Mouse (Mus musculus): ENCODE measurements at regions not wholly inside any gene's neighbourhood (a gene's known extent, or its start where the extent isn't known, plus 50 kb on each side); places are given as distances from the start of the nearest gene placed in this dataset.

DNA sequence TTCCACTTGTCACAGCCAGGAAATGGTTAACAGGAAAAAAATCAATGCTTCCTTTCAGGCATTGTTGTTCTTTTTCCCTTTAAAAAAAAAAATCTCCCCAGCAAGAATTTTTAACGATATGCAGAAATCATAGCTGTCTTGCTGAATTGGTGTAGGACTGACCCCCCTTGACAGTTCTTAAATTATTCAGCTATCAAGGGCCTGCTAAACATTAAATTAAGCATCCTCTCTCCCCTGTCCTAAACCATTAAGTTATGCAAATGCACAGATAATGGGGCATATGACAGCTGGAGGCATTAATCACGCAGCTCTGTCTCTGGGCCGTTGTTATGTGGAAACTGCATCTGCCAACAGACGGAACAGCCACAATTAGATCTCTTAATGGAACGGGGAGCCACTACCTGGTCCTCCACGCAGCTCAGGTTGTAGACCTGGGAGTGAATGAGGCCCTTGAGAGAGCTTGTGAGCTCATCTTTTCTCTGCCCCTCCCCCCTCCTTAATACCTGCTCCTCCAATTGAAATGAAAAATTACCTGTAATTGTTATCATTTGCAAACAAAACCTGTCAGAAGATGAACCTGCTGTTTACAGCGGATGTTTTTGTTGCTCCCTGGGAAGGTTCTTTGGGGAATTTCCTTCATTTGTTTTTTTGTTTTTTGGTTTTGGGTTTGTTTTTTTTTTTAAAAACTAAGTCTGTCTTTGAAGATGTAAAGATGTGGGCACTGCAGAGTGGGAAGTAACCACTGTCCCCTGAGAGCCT is 110.0 kb downstream of the Psat1 start:
- Histone ChIP-seq H3K27me3 (ENCODE audit: control insufficient read depth, insufficient read depth, insufficient read length) (no peaks in the 10 kb centered on the region), H3K36me3 (ENCODE audit: control insufficient read depth, insufficient read depth) (no peaks in the 10 kb centered on the region), H3ac (ENCODE audit: control insufficient read depth, insufficient read length) (no peak overlapping the region), H3K4me2 (ENCODE audit: low read depth) (no peak overlapping the region), H3K79me2 (ENCODE audit: control insufficient read depth, insufficient read depth) (no peaks in the 10 kb centered on the region), H3K4me3 (no peak overlapping the region)
- TF ChIP-seq REST (IDR thresholded peaks at IDR 0.05; ENCODE audit: insufficient read depth, insufficient read length) (no peak), POLR2AphosphoS2 (IDR thresholded peaks at IDR 0.05; ENCODE audit: insufficient read length, low read depth) (no peak)

- Histone ChIP-seq H3K79me2 (ENCODE audit: control insufficient read depth, insufficient read depth) (no peaks in the 10 kb centered on the region), H3K36me3 (ENCODE audit: control insufficient read depth, insufficient read depth) (no peaks in the 10 kb centered on the region), H3ac (ENCODE audit: control insufficient read depth, insufficient read length) (no peak overlapping the region), H3K4me2 (ENCODE audit: low read depth) (no peak overlapping the region), H3K27me3 (ENCODE audit: control insufficient read depth, insufficient read depth, insufficient read length) (no peaks in the 10 kb centered on the region), H3K4me3 (no peak overlapping the region)
- TF ChIP-seq MYOD1 (IDR thresholded peaks at IDR 0.05; ENCODE audit: control insufficient read depth in 1 of 3, insufficient read length in 2 of 3, low read depth in 2 of 3) (no peak), POLR2AphosphoS2 (IDR thresholded peaks at IDR 0.05; ENCODE audit: insufficient read length, low read depth) (no peak), POLR2A (IDR thresholded peaks at IDR 0.05; ENCODE audit: insufficient read length, low read depth) (no peak), SRF (IDR thresholded peaks at IDR 0.05; ENCODE audit: control insufficient read depth, insufficient read length, low read depth) (no peak), CEBPB (IDR thresholded peaks at IDR 0.05; ENCODE audit: insufficient read depth, poor library complexity, severe bottlenecking) (no peak), TCF12 (IDR thresholded peaks at IDR 0.05; ENCODE audit: insufficient read depth, poor library complexity, severe bottlenecking) (no peak), REST (IDR thresholded peaks at IDR 0.05; ENCODE audit: insufficient read depth, insufficient read length) (no peak), USF1 (IDR thresholded peaks at IDR 0.05; ENCODE audit: low read depth) (no peak), MAX (IDR thresholded peaks at IDR 0.05; ENCODE audit: low read depth) (no peak), MYOG (IDR thresholded peaks at IDR 0.05; ENCODE audit: control insufficient read depth in 1 of 3, insufficient read depth in 1 of 3, insufficient read length in 2 of 3, low read depth in 2 of 3) (no peak), E2F4 (IDR thresholded peaks at IDR 0.05; ENCODE audit: insufficient read depth) (no peak), TCF3 (IDR thresholded peaks at IDR 0.05; ENCODE audit: insufficient read length, low read depth) (no peak)
Measured at GRCm38 (mm10) chr19:15836201-15836955, 110.8 kb downstream of the Psat1 start.

DNA sequence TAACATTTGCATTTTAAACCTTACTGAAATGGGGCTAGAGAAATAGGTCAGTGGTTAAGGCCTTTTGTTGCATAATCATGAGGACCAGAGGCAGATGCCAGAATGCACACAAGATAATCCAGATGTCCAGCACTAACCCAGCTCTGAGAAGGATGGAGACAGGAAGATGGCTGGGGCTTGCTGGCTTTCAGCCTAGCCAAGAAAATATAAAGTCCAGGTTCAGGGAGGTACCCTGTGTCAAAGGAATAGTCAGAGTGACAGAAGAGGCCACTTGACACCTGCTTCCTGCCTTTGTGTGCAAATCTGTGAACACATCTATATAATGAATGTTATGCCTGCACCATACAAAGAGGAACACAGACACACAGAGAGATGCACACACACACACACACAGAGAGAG is 116.8 kb downstream of the Psat1 start:
- Histone ChIP-seq H3K27me3 (ENCODE audit: control insufficient read depth, insufficient read depth, insufficient read length) (no peaks in the 10 kb centered on the region), H3K36me3 (ENCODE audit: control insufficient read depth, insufficient read depth) (no peaks in the 10 kb centered on the region), H3K4me2 (ENCODE audit: low read depth) (no peak overlapping the region), H3ac (ENCODE audit: control insufficient read depth, insufficient read length) (no peak overlapping the region), H3K79me2 (ENCODE audit: control insufficient read depth, insufficient read depth) (no peaks in the 10 kb centered on the region), H3K4me3 (no peak overlapping the region)
- TF ChIP-seq MYOG (IDR thresholded peaks at IDR 0.05; ENCODE audit: control insufficient read depth in 1 of 3, insufficient read depth in 1 of 3, insufficient read length in 2 of 3, low read depth in 2 of 3): no peak
- no peak for TF ChIP-seq SRF (IDR thresholded peaks at IDR 0.05; ENCODE audit: control insufficient read depth, insufficient read length, low read depth)
- TF ChIP-seq REST (IDR thresholded peaks at IDR 0.05; ENCODE audit: insufficient read depth, insufficient read length): no peak
- no peak for TF ChIP-seq TCF3 (IDR thresholded peaks at IDR 0.05; ENCODE audit: insufficient read length, low read depth)
- no peak for TF ChIP-seq TCF12 (IDR thresholded peaks at IDR 0.05; ENCODE audit: insufficient read depth, poor library complexity, severe bottlenecking)
- TF ChIP-seq E2F4 (IDR thresholded peaks at IDR 0.05; ENCODE audit: insufficient read depth): no peak
- no peak for TF ChIP-seq POLR2AphosphoS2 (IDR thresholded peaks at IDR 0.05; ENCODE audit: insufficient read length, low read depth)
- TF ChIP-seq POLR2A (IDR thresholded peaks at IDR 0.05; ENCODE audit: insufficient read length, low read depth): no peak
- no peak for TF ChIP-seq USF1 (IDR thresholded peaks at IDR 0.05; ENCODE audit: low read depth)
- TF ChIP-seq MYOD1 (IDR thresholded peaks at IDR 0.05; ENCODE audit: control insufficient read depth in 1 of 3, insufficient read length in 2 of 3, low read depth in 2 of 3): no peak
- TF ChIP-seq CEBPB (IDR thresholded peaks at IDR 0.05; ENCODE audit: insufficient read depth, poor library complexity, severe bottlenecking): no peak
- no peak for TF ChIP-seq MAX (IDR thresholded peaks at IDR 0.05; ENCODE audit: low read depth)

DNA sequence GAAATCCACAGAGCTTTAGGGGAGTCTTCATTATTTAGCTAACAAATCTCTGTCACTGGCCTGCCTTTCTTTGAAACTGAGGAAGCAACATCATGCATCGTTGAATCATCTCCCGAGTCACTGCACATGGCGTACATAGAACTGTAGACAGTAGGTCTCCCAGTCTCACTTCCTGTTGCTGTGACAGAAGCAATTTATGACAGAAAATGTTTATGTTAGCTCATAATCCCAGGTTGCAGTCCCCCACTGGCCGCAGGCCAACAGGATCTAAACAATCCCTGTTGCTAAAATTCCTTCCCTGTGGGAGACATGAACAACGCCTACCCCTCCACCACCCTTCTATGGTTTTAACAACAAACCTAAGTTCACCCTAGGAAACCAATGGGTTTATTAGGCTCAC is 118.0 kb downstream of the Psat1 start:
- no peak overlapping the region for H3K4me2 ChIP-seq (ENCODE audit: low read depth)
- no peaks in the 10 kb centered on the region for H3K36me3 ChIP-seq (ENCODE audit: control insufficient read depth, insufficient read depth)
- TF ChIP-seq SRF (IDR thresholded peaks at IDR 0.05; ENCODE audit: control insufficient read depth, insufficient read length, low read depth): no peak
- no peak for TF ChIP-seq POLR2AphosphoS2 (IDR thresholded peaks at IDR 0.05; ENCODE audit: insufficient read length, low read depth)
- TF ChIP-seq TCF12 (IDR thresholded peaks at IDR 0.05; ENCODE audit: insufficient read depth, poor library complexity, severe bottlenecking): no peak
- no peak for TF ChIP-seq TCF3 (IDR thresholded peaks at IDR 0.05; ENCODE audit: insufficient read length, low read depth)
- TF ChIP-seq MYOG (IDR thresholded peaks at IDR 0.05; ENCODE audit: control insufficient read depth in 1 of 3, insufficient read depth in 1 of 3, insufficient read length in 2 of 3, low read depth in 2 of 3): no peak
- TF ChIP-seq REST (IDR thresholded peaks at IDR 0.05; ENCODE audit: insufficient read depth, insufficient read length): no peak
- TF ChIP-seq USF1 (IDR thresholded peaks at IDR 0.05; ENCODE audit: low read depth): no peak
- no peak for TF ChIP-seq CEBPB (IDR thresholded peaks at IDR 0.05; ENCODE audit: insufficient read depth, poor library complexity, severe bottlenecking)
- no peak for TF ChIP-seq POLR2A (IDR thresholded peaks at IDR 0.05; ENCODE audit: insufficient read length, low read depth)
- TF ChIP-seq E2F4 (IDR thresholded peaks at IDR 0.05; ENCODE audit: insufficient read depth): no peak
- no peak for TF ChIP-seq MYOD1 (IDR thresholded peaks at IDR 0.05; ENCODE audit: control insufficient read depth in 1 of 3, insufficient read length in 2 of 3, low read depth in 2 of 3)
- no peak for TF ChIP-seq MAX (IDR thresholded peaks at IDR 0.05; ENCODE audit: low read depth)
- H3K27me3 ChIP-seq (ENCODE audit: control insufficient read depth, insufficient read depth, insufficient read length): no peaks in the 10 kb centered on the region
- no peak overlapping the region for H3K4me3 ChIP-seq
- no peaks in the 10 kb centered on the region for H3K79me2 ChIP-seq (ENCODE audit: control insufficient read depth, insufficient read depth)
- H3ac ChIP-seq (ENCODE audit: control insufficient read depth, insufficient read length): no peak overlapping the region
